Mouse (Mus musculus) macrophage (primary cell): ENCODE data around the gene Dach1. TPM values are rescaled to one million over a fixed set of nuclear protein-coding genes. Genes with fewer than 3 reads are reported as not detected.

Experiments
- H3K27ac ChIP-seq: fragments of 350-480 bp; formaldehyde crosslinking; 2 replicates; pipeline ENCODE4 v1.9.0; 2021
- H3K36me3 ChIP-seq: fragments of 350-480 bp; formaldehyde crosslinking; 2 replicates; pipeline ENCODE4 v1.9.0; 2021; ENCODE audit errors: inconsistent target
- H3K4me3 ChIP-seq: fragments of 350-480 bp; formaldehyde crosslinking; 2 replicates; pipeline ENCODE4 v1.9.0; 2021; ENCODE audit errors: inconsistent target
- H3K79me2 ChIP-seq: fragments of 350-480 bp; formaldehyde crosslinking; 2 replicates; pipeline ENCODE4 v1.9.0; 2021; ENCODE audit errors: inconsistent target
- WGBS: methylation state at CpG from one replicate; pipeline ENCODE4 v1.1.7; 2026; ENCODE audit warnings: inconsistent platforms; ENCODE audit not compliant: missing documents; 5-methylcytosine and 5-hydroxymethylcytosine counted together
- polyA plus RNA-seq: library from polyadenylated mRNA; stranded (reverse); fragments of 250-400 nt; gene quantifications from 3 replicates; pipeline ENCODE4 v1.2.4, GENCODE M21; 2018; ENCODE audit warnings: inconsistent platforms

Gene Dach1
- polyA plus RNA-seq, 1 experiment from 2014 or later = 0.14 TPM

- H3K79me2 ChIP-seq = no peaks in the 10 kb centered on the region
- 94% methylated on average over 9 of the region's 9 CpGs for WGBS
- no peaks in the 10 kb centered on the region for H3K36me3 ChIP-seq
- no peak overlapping the region for H3K4me3 ChIP-seq
- no peak overlapping the region for H3K27ac ChIP-seq
Measured at GRCm38 (mm10) chr14:97944643-97945268, 224.8 kb downstream of the Dach1 start.

GRCm38 (mm10) chr14:97942361-97942760 is 227.2 kb downstream of the Dach1 start:
- 100% methylated on average over 2 of the region's 2 CpGs for WGBS
- no peak overlapping the region for H3K4me3 ChIP-seq
- H3K27ac ChIP-seq = no peak overlapping the region
- H3K36me3 ChIP-seq = no peaks in the 10 kb centered on the region
- no peaks in the 10 kb centered on the region for H3K79me2 ChIP-seq

GRCm38 (mm10) chr14:97896622-97897021 is 272.9 kb downstream of the Dach1 start:
- Histone ChIP-seq H3K79me2 (no peaks in the 10 kb centered on the region), H3K27ac (no peak overlapping the region), H3K4me3 (no peak overlapping the region), H3K36me3 (no peaks in the 10 kb centered on the region)
- WGBS = 97% methylated on average over 3 of the region's 3 CpGs

- Histone ChIP-seq H3K27ac (no peak overlapping the region), H3K36me3 (no peaks in the 10 kb centered on the region), H3K79me2 (no peaks in the 10 kb centered on the region), H3K4me3 (no peak overlapping the region)
- 65% methylated on average over 1 of the region's 1 CpGs for WGBS
Measured at GRCm38 (mm10) chr14:97881976-97882375, 287.6 kb downstream of the Dach1 start.

GRCm38 (mm10) chr14:97871001-97871400 is 298.6 kb downstream of the Dach1 start:
- H3K79me2 ChIP-seq = no peaks in the 10 kb centered on the region
- H3K36me3 ChIP-seq = no peaks in the 10 kb centered on the region
- WGBS = 97% methylated on average over 2 of the region's 2 CpGs

GRCm38 (mm10) chr14:97858384-97858783 is 311.2 kb downstream of the Dach1 start:
- Histone ChIP-seq H3K4me3 (no peak overlapping the region), H3K79me2 (no peaks in the 10 kb centered on the region), H3K27ac (no peak overlapping the region), H3K36me3 (no peaks in the 10 kb centered on the region)
- 95% methylated on average over 3 of the region's 3 CpGs for WGBS

More at GRCm38 (mm10) chr14:97871001-97871400, 298.6 kb downstream of the Dach1 start:
- H3K4me3 ChIP-seq = no peak overlapping the region
- no peak overlapping the region for H3K27ac ChIP-seq

GRCm38 (mm10) chr14:97857276-97857675 is 312.3 kb downstream of the Dach1 start:
- Histone ChIP-seq H3K36me3 (no peaks in the 10 kb centered on the region), H3K79me2 (no peaks in the 10 kb centered on the region), H3K4me3 (no peak overlapping the region), H3K27ac (no peak overlapping the region)
- WGBS = 89% methylated on average over 2 of the region's 2 CpGs

GRCm38 (mm10) chr14:97855345-97855744 is 314.2 kb downstream of the Dach1 start:
- 88% methylated on average over 1 of the region's 1 CpGs for WGBS
- no peaks in the 10 kb centered on the region for H3K79me2 ChIP-seq
- no peak overlapping the region for H3K27ac ChIP-seq
- H3K36me3 ChIP-seq = no peaks in the 10 kb centered on the region
- no peak overlapping the region for H3K4me3 ChIP-seq

- Histone ChIP-seq H3K36me3 (no peaks in the 10 kb centered on the region), H3K79me2 (no peaks in the 10 kb centered on the region), H3K4me3 (no peak overlapping the region), H3K27ac (no peak overlapping the region)
- 85% methylated on average over 4 of the region's 4 CpGs for WGBS
Measured at GRCm38 (mm10) chr14:97850486-97850885, 319.1 kb downstream of the Dach1 start.

GRCm38 (mm10) chr14:97847641-97848040 is 321.9 kb downstream of the Dach1 start:
- Histone ChIP-seq H3K4me3 (no peak overlapping the region), H3K79me2 (no peaks in the 10 kb centered on the region), H3K36me3 (no peaks in the 10 kb centered on the region), H3K27ac (no peak overlapping the region)
- 100% methylated on average over 1 of the region's 1 CpGs for WGBS

- WGBS = 94% methylated on average over 4 of the region's 5 CpGs
- no peaks in the 10 kb centered on the region for H3K36me3 ChIP-seq
- H3K27ac ChIP-seq = no peak overlapping the region
- H3K4me3 ChIP-seq = no peak overlapping the region
- H3K79me2 ChIP-seq = no peaks in the 10 kb centered on the region
Measured at GRCm38 (mm10) chr14:97839275-97839674, 330.3 kb downstream of the Dach1 start.

- Histone ChIP-seq H3K36me3 (no peaks in the 10 kb centered on the region), H3K79me2 (no peaks in the 10 kb centered on the region), H3K4me3 (no peak overlapping the region), H3K27ac (no peak overlapping the region)
- 82% methylated on average over 3 of the region's 3 CpGs for WGBS
Measured at GRCm38 (mm10) chr14:97829865-97830264, 339.7 kb downstream of the Dach1 start.

- H3K79me2 ChIP-seq = no peaks in the 10 kb centered on the region
- 95% methylated on average over 7 of the region's 7 CpGs for WGBS
- H3K36me3 ChIP-seq = no peaks in the 10 kb centered on the region
- no peak overlapping the region for H3K27ac ChIP-seq
- no peak overlapping the region for H3K4me3 ChIP-seq
Measured at GRCm38 (mm10) chr14:97814555-97815175, 354.9 kb downstream of the Dach1 start.

- 94% methylated on average over 11 of the region's 11 CpGs for WGBS
- no peaks in the 10 kb centered on the region for H3K36me3 ChIP-seq
- no peak overlapping the region for H3K27ac ChIP-seq
- no peak overlapping the region for H3K4me3 ChIP-seq
- no peaks in the 10 kb centered on the region for H3K79me2 ChIP-seq
Measured at GRCm38 (mm10) chr14:97813557-97813956, 356.0 kb downstream of the Dach1 start.

GRCm38 (mm10) chr14:97795385-97795952 is 374.1 kb downstream of the Dach1 start:
- WGBS = 96% methylated on average over 5 of the region's 5 CpGs
- H3K27ac ChIP-seq = no peak overlapping the region
- H3K4me3 ChIP-seq = no peak overlapping the region
- H3K36me3 ChIP-seq = no peaks in the 10 kb centered on the region
- no peaks in the 10 kb centered on the region for H3K79me2 ChIP-seq
